Mouse (Mus musculus): ENCODE measurements around the gene B3gat1. TPM values are rescaled to one million over a fixed set of nuclear protein-coding genes. Genes with fewer than 3 reads are reported as not detected.

Gene B3gat1
- 100 to 1,000 TPM; 262 to 268 TPM for total RNA-seq (2021)
- long read RNA-seq, experiment 1, transcript B3gat1-204 (7 exons, 3,801 nt): major isoform, 20 of 66 reads
- long read RNA-seq, experiment 1, partial matches to known transcripts: 37 of 66 reads
- long read RNA-seq, experiment 1, other reads (novel, unspliced or antisense): 3 of 66 reads
- long read RNA-seq, experiment 2, transcript B3gat1-204 (7 exons, 3,801 nt): major isoform, 25 of 77 reads
- long read RNA-seq, experiment 2, partial matches to known transcripts: 44 of 77 reads
- long read RNA-seq, experiment 2, other reads (novel, unspliced or antisense): 5 of 77 reads

- intact Hi-C loops (cut with DNase I): no loop called here
- DNase-seq (ENCODE audit: low spot score in 2 of 2): peak; percentile 67 to 77
Observed at GRCm38 (mm10) chr9:26733206-26733891, at the start of gene B3gat1. B3gat1 (plus strand) TSS chr9:26733728.

- intact Hi-C loops (cut with DNase I): no loop called here
- DNase-seq (ENCODE audit: low spot score in 2 of 2): no peak
Observed at GRCm38 (mm10) chr9:26689171-26689570, 44.4 kb upstream of the B3gat1 start.

GRCm38 (mm10) chr9:26689956-26690698 is 43.4 kb upstream of the B3gat1 start:
- no peak for DNase-seq (ENCODE audit: low spot score in 2 of 2)
- intact Hi-C loops (cut with DNase I): no loop called here

GRCm38 (mm10) chr9:26692641-26693040 is 40.9 kb upstream of the B3gat1 start:
- DNase-seq (ENCODE audit: low spot score in 2 of 2): no peak
- intact Hi-C loops (cut with DNase I): no loop called here

GRCm38 (mm10) chr9:26694656-26695055 is 38.9 kb upstream of the B3gat1 start:
- intact Hi-C loops (cut with DNase I): no loop called here
- no peak for DNase-seq (ENCODE audit: low spot score in 2 of 2)

- intact Hi-C loops (cut with DNase I): no loop called here
- peak in 1 of 2 experiments; percentile 33 for DNase-seq (ENCODE audit: low spot score in 2 of 2)
Observed at GRCm38 (mm10) chr9:26695178-26695577, 38.4 kb upstream of the B3gat1 start.

GRCm38 (mm10) chr9:26698286-26698685 is 35.2 kb upstream of the B3gat1 start:
- intact Hi-C loops (cut with DNase I): no loop called here

GRCm38 (mm10) chr9:26700329-26700728 is 33.2 kb upstream of the B3gat1 start:
- intact Hi-C loops (cut with DNase I): no loop called here
- DNase-seq (ENCODE audit: low spot score in 2 of 2): peak in 1 of 2 experiments; percentile 41

More at GRCm38 (mm10) chr9:26698286-26698685, 35.2 kb upstream of the B3gat1 start:
- no peak for DNase-seq (ENCODE audit: low spot score in 2 of 2)

- DNase-seq (ENCODE audit: low spot score in 2 of 2): no peak
- intact Hi-C loops (cut with DNase I): no loop called here
Observed at GRCm38 (mm10) chr9:26718388-26718787, 15.1 kb upstream of the B3gat1 start.

GRCm38 (mm10) chr9:26721771-26722170 is 11.8 kb upstream of the B3gat1 start:
- intact Hi-C loops (cut with DNase I): no loop called here
- peak in 1 of 2 experiments; percentile 26 for DNase-seq (ENCODE audit: low spot score in 2 of 2)

GRCm38 (mm10) chr9:26725709-26726108 is 7.8 kb upstream of the B3gat1 start:
- intact Hi-C loops (cut with DNase I): no loop called here

GRCm38 (mm10) chr9:26727445-26727844 is 6.1 kb upstream of the B3gat1 start:
- no peak for DNase-seq (ENCODE audit: low spot score in 2 of 2)
- intact Hi-C loops (cut with DNase I): no loop called here

More at GRCm38 (mm10) chr9:26725709-26726108, 7.8 kb upstream of the B3gat1 start:
- DNase-seq (ENCODE audit: low spot score in 2 of 2): no peak

GRCm38 (mm10) chr9:26728556-26728955 is 5.0 kb upstream of the B3gat1 start:
- intact Hi-C loops (cut with DNase I): no loop called here
- DNase-seq (ENCODE audit: low spot score in 2 of 2): no peak

- DNase-seq (ENCODE audit: low spot score in 2 of 2): peak; percentile 48 to 67
- intact Hi-C loops (cut with DNase I): no loop called here
Observed at GRCm38 (mm10) chr9:26733986-26734385, 458 bp downstream of the B3gat1 start.

- intact Hi-C loops (cut with DNase I): loop anchor here (5.0 kb wide), 1 partner anchor 95 kb away; no protein-coding TSS in a partner anchor
Observed at GRCm38 (mm10) chr9:26737116-26737515, 3.6 kb downstream of the B3gat1 start.

GRCm38 (mm10) chr9:26742817-26743216 is 9.3 kb downstream of the B3gat1 start:
- peak; percentile 44 to 64 for DNase-seq (ENCODE audit: low spot score in 2 of 2)
- intact Hi-C loops (cut with DNase I): no loop called here

More at GRCm38 (mm10) chr9:26737116-26737515, 3.6 kb downstream of the B3gat1 start:
- no peak for DNase-seq (ENCODE audit: low spot score in 2 of 2)

- intact Hi-C loops (cut with DNase I): no loop called here
- no peak for DNase-seq (ENCODE audit: low spot score in 2 of 2)
Observed at GRCm38 (mm10) chr9:26747121-26747520, 13.6 kb downstream of the B3gat1 start.

- intact Hi-C loops (cut with DNase I): no loop called here
- no peak for DNase-seq (ENCODE audit: low spot score in 2 of 2)
Observed at GRCm38 (mm10) chr9:26748893-26749292, 15.4 kb downstream of the B3gat1 start.

GRCm38 (mm10) chr9:26760081-26760480 is 26.6 kb downstream of the B3gat1 start:
- intact Hi-C loops (cut with DNase I): loop anchor here (5.0 to 10.0 kb wide), 2 partner anchors 635 to 863 kb away; no protein-coding TSS in a partner anchor
- peak; percentile 72 to 79 for DNase-seq (ENCODE audit: low spot score in 2 of 2)

GRCm38 (mm10) chr9:26760576-26760975 is 27.0 kb downstream of the B3gat1 start:
- DNase-seq (ENCODE audit: low spot score in 2 of 2): no peak
- intact Hi-C loops (cut with DNase I): loop anchor here (5.0 to 10.0 kb wide), 2 partner anchors 636 to 863 kb away; no protein-coding TSS in a partner anchor

Measured in left cerebral cortex, postnatal 14 days (tissue).